Mouse (Mus musculus): ENCODE results near the gene Zc3h14. TPM values are rescaled to one million over a fixed set of nuclear protein-coding genes. Genes with fewer than 3 reads are reported as not detected.

Zc3h14 gene
- polyA plus RNA-seq, 1 experiment from 2014 or later: 109 TPM

DNA sequence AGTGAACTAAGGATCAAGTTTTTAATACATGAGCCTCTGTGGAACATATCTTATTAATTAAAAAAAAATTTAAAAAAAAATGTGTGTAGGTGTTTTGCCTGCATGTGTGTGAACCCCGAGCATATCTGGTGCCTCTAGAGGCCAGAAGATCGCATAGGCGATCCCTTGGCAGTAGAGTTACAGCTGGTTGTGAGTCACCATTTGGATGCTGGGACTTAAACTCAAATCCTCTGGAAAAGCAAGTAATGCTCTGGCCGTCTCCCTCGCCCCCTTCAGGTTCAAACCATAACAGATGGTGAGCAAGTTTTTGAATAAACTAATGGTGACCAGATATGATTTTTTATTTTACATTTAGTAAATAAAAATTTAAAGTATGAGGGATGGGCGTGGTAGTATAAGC, 10.9 kb downstream of the Zc3h14 start:
- peaks cover 18% of the 10 kb centered on the region for H3K36me3 ChIP-seq (ENCODE audit: control insufficient read depth, insufficient read depth, low read length)

DNA sequence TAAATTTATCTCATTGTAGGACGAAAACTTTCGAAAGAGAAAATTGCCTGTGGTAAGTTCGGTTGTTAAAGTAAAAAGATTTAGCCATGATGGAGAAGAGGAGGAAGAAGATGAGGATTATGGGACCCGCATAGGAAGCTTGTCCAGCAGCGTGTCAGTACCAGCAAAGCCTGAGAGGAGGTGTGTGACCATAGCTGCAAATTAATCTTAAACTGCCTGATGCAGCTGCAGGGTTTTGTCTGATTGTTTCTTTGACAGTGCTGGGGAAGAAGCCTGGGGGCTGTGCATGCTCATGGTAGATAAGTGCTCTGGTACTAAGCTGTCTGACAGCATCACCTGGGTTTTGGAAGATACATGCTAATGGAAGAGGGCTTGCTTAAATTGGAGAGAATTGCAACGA, 12.9 kb downstream of the Zc3h14 start:
- peak; percentile 53; the same call in 1 of the 2 replicates for ATAC-seq (replicated peaks; ENCODE audit: low FRiP score)
- 84% methylated on average over 6 of the region's 6 CpGs for WGBS
- Histone ChIP-seq H3K36me3 (ENCODE audit: control insufficient read depth, insufficient read depth, low read length) (peaks cover 25% of the 10 kb centered on the region), H3K27ac (ENCODE audit: low read depth, low read length) (no peak overlapping the region), H3K9me3 (ENCODE audit: control insufficient read depth, low read length) (no peaks in the 10 kb centered on the region), H3K4me2 (no peak overlapping the region), H3K4me1 (replicated peaks; ENCODE audit: control insufficient read depth, insufficient read depth, low read length) (no peaks in the 10 kb centered on the region), H3K4me3 (ENCODE audit: low read depth, low read length) (no peak overlapping the region), H3K27me3 (replicated peaks; ENCODE audit: control insufficient read depth, insufficient read depth, low read length) (no peaks in the 10 kb centered on the region), H3K9ac (ENCODE audit: low read depth, low read length) (no peak overlapping the region)
- no peak for DNase-seq (ENCODE audit: low spot score)

More for the DNA sequence above, 10.9 kb downstream of the Zc3h14 start:
- H3K27me3 ChIP-seq (replicated peaks; ENCODE audit: control insufficient read depth, insufficient read depth, low read length): no peaks in the 10 kb centered on the region
- H3K27ac ChIP-seq (ENCODE audit: low read depth, low read length): no peak overlapping the region
- no peaks in the 10 kb centered on the region for H3K9me3 ChIP-seq (ENCODE audit: control insufficient read depth, low read length)
- no peak overlapping the region for H3K9ac ChIP-seq (ENCODE audit: low read depth, low read length)
- H3K4me2 ChIP-seq: no peak overlapping the region
- no peak overlapping the region for H3K4me3 ChIP-seq (ENCODE audit: low read depth, low read length)
- DNase-seq (ENCODE audit: low spot score) (no peak), ATAC-seq (replicated peaks; ENCODE audit: low FRiP score) (no peak)
- 83% methylated on average over 6 of the region's 6 CpGs for WGBS
- no peaks in the 10 kb centered on the region for H3K4me1 ChIP-seq (replicated peaks; ENCODE audit: control insufficient read depth, insufficient read depth, low read length)

DNA sequence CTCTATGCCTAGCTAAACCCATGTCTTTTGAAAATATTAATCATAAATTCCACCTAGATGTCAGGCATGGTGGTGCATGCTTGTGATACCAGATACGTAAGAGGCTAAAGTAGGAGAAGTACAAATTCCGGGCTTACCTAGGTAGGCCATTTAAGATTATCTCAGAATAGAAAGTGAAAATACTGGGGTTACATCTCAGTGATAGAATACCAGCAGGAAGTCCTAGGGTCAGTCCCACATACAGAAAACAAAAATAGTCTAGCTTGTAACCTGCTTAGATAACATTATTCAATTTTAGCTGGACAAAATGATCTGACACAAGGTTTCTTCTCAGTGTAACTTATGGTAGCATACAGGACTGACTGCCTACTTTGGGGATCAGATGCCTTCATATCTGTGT, 19.5 kb downstream of the Zc3h14 start:
- Histone ChIP-seq H3K4me1 (replicated peaks; ENCODE audit: control insufficient read depth, insufficient read depth, low read length) (no peaks in the 10 kb centered on the region), H3K9me3 (ENCODE audit: control insufficient read depth, low read length) (no peaks in the 10 kb centered on the region), H3K27ac (ENCODE audit: low read depth, low read length) (no peak overlapping the region), H3K27me3 (replicated peaks; ENCODE audit: control insufficient read depth, insufficient read depth, low read length) (no peaks in the 10 kb centered on the region), H3K36me3 (ENCODE audit: control insufficient read depth, insufficient read depth, low read length) (peaks cover 31% of the 10 kb centered on the region), H3K4me3 (ENCODE audit: low read depth, low read length) (no peak overlapping the region), H3K4me2 (no peak overlapping the region), H3K9ac (ENCODE audit: low read depth, low read length) (no peak overlapping the region)
- 92% methylated on average over 2 of the region's 2 CpGs for WGBS
- ATAC-seq (replicated peaks; ENCODE audit: low FRiP score): no peak
- no peak for DNase-seq (ENCODE audit: low spot score)

DNA sequence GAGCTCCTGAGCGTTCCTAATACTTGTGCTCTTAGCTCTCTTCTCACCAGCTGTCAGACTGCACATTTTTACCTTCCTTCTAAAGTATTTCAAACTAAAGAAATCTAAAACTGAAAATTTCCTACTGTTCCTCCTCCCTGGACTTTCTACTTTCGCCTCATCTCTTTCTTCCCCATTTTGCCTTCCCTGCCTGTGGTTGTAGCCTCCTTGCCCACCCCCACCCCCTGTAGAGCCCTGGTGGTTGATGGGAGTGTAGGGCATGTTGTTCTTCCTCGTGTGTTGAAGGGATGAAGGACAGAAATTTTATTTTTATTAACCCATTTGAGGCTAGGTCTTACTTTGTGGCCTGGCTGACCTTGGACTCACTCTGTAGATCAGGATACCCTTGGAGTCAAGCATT, 30.7 kb downstream of the Zc3h14 start:
- H3K4me3 ChIP-seq (ENCODE audit: low read depth, low read length): no peak overlapping the region
- H3K4me1 ChIP-seq (replicated peaks; ENCODE audit: control insufficient read depth, insufficient read depth, low read length): no peaks in the 10 kb centered on the region
- DNase-seq (ENCODE audit: low spot score) (no peak), ATAC-seq (replicated peaks; ENCODE audit: low FRiP score) (no peak)
- WGBS: 71% methylated on average over 3 of the region's 3 CpGs
- no peaks in the 10 kb centered on the region for H3K27me3 ChIP-seq (replicated peaks; ENCODE audit: control insufficient read depth, insufficient read depth, low read length)
- peaks cover 36% of the 10 kb centered on the region for H3K36me3 ChIP-seq (ENCODE audit: control insufficient read depth, insufficient read depth, low read length)
- no peak overlapping the region for H3K4me2 ChIP-seq
- no peak overlapping the region for H3K27ac ChIP-seq (ENCODE audit: low read depth, low read length)
- no peaks in the 10 kb centered on the region for H3K9me3 ChIP-seq (ENCODE audit: control insufficient read depth, low read length)
- no peak overlapping the region for H3K9ac ChIP-seq (ENCODE audit: low read depth, low read length)

DNA sequence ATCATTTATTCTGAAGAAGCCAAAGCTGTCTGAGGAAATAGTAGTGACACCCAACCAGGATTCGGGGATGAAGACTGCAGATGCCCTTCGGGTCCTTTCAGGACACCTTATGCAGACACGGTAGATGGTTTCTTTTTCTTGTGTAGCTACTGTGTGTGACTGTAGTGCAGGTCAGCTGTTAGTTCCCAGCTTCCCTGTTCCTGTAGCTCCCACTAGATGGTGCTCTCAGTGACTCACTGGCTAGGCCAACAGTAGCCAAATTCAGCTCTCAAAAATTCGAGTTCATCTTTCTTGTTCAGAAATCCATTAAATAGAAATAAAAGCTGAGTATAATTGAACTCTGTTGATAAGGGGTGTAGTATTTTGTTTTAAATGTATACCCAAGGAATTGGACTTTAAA, 32.4 kb downstream of the Zc3h14 start:
- H3K36me3 ChIP-seq (ENCODE audit: control insufficient read depth, insufficient read depth, low read length): peaks cover 39% of the 10 kb centered on the region
- DNase-seq (ENCODE audit: low spot score) (no peak), ATAC-seq (replicated peaks; ENCODE audit: low FRiP score) (0 out of 2 replicates have a peak, but pooled peaks have one; percentile 62)
- no peak overlapping the region for H3K4me2 ChIP-seq
- H3K4me1 ChIP-seq (replicated peaks; ENCODE audit: control insufficient read depth, insufficient read depth, low read length): no peaks in the 10 kb centered on the region
- no peaks in the 10 kb centered on the region for H3K9me3 ChIP-seq (ENCODE audit: control insufficient read depth, low read length)
- no peak overlapping the region for H3K27ac ChIP-seq (ENCODE audit: low read depth, low read length)
- H3K4me3 ChIP-seq (ENCODE audit: low read depth, low read length): no peak overlapping the region
- H3K27me3 ChIP-seq (replicated peaks; ENCODE audit: control insufficient read depth, insufficient read depth, low read length): no peaks in the 10 kb centered on the region
- H3K9ac ChIP-seq (ENCODE audit: low read depth, low read length): no peak overlapping the region
- 85% methylated on average over 4 of the region's 4 CpGs for WGBS

DNA sequence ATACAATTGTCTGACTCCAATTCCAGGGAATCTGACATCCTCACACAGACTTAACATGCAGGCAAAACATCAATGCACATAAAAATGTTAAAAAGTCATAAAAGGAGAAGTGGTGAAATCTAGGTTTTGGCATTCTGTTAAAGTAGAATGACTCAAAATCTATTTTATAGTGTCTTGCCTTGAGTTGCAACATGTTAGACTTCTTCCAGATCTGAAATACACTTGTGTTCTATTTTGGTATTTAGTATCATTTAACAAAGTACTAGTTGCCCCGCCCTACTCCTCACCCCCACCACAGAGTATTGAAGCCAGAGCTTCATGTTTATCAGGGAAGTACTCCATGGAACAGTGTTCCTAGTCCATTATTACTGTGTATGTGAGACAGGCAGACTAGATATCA, 37.5 kb downstream of the Zc3h14 start:
- no peaks in the 10 kb centered on the region for H3K27me3 ChIP-seq (replicated peaks; ENCODE audit: control insufficient read depth, insufficient read depth, low read length)
- H3K4me1 ChIP-seq (replicated peaks; ENCODE audit: control insufficient read depth, insufficient read depth, low read length): no peaks in the 10 kb centered on the region
- no peaks in the 10 kb centered on the region for H3K9me3 ChIP-seq (ENCODE audit: control insufficient read depth, low read length)
- H3K4me3 ChIP-seq (ENCODE audit: low read depth, low read length): no peak overlapping the region
- no peak for ATAC-seq (replicated peaks; ENCODE audit: low FRiP score)
- 93% methylated on average over 1 of the region's 1 CpGs for WGBS
- H3K9ac ChIP-seq (ENCODE audit: low read depth, low read length): no peak overlapping the region
- H3K4me2 ChIP-seq: no peak overlapping the region
- peaks cover 35% of the 10 kb centered on the region for H3K36me3 ChIP-seq (ENCODE audit: control insufficient read depth, insufficient read depth, low read length)
- H3K27ac ChIP-seq (ENCODE audit: low read depth, low read length): no peak overlapping the region
- no peak for DNase-seq (ENCODE audit: low spot score)

DNA sequence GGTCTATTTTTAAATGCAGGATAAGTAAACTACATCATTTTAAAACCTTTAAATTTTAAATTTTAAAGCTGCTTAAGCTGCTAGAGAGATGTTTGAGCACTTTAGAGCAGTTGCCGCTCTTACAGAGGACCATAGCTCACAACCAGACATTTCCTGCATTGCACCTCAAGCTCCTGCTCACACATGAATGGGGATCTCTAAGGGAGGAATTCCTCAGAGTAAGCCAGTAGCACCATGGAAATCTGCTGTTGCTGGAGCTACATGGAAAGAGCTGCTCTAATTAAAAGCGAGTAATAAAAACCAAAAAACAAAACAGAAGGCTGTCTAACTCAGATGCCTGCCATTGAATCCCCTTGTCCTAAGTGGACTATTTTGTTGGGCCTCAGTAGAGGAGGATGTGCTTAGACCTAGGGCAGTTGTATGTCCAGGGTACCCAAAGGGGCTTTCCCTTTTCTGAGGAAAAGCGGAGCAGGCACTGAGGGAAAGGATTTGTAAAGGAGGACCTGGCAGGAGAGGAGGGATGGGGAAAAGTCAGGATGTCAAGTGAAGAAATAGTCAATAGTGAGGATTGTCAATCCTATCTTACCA, 49.1 kb downstream of the Zc3h14 start:
- Histone ChIP-seq H3K4me3 (ENCODE audit: low read depth, low read length) (no peak overlapping the region), H3K4me2 (no peak overlapping the region), H3K36me3 (ENCODE audit: control insufficient read depth, insufficient read depth, low read length) (peaks cover 5% of the 10 kb centered on the region; the same call in 1 of the 2 replicates), H3K27ac (ENCODE audit: low read depth, low read length) (no peak overlapping the region), H3K4me1 (replicated peaks; ENCODE audit: control insufficient read depth, insufficient read depth, low read length) (no peaks in the 10 kb centered on the region), H3K9me3 (ENCODE audit: control insufficient read depth, low read length) (no peaks in the 10 kb centered on the region), H3K9ac (ENCODE audit: low read depth, low read length) (no peak overlapping the region), H3K27me3 (replicated peaks; ENCODE audit: control insufficient read depth, insufficient read depth, low read length) (no peaks in the 10 kb centered on the region)
- ATAC-seq (replicated peaks; ENCODE audit: low FRiP score) (no peak), DNase-seq (ENCODE audit: low spot score) (no peak)
- 95% methylated on average over 3 of the region's 3 CpGs for WGBS

DNA sequence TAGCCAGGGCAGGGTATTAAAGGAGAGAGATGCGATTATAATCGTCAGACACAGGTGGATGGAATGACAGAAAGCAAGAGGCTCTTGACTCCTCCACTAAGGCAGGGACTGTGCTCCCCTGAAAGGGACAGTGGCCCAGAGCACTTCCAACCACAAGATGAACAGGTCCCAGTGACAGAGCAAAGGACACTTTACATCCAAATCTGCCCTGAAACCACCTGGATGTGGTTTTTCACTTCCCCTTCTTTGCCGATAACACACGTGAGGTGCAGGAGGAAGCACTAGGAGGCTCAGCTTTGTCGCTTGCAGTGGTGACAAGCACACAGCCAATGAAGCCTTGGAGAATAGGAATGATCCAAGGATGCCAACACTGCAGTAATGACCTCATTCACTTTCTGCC, 53.6 kb downstream of the Zc3h14 start:
- Histone ChIP-seq H3K27me3 (replicated peaks; ENCODE audit: control insufficient read depth, insufficient read depth, low read length) (no peaks in the 10 kb centered on the region), H3K9ac (ENCODE audit: low read depth, low read length) (no peak overlapping the region), H3K4me3 (ENCODE audit: low read depth, low read length) (no peak overlapping the region), H3K27ac (ENCODE audit: low read depth, low read length) (no peak overlapping the region), H3K36me3 (ENCODE audit: control insufficient read depth, insufficient read depth, low read length) (peaks cover 3% of the 10 kb centered on the region; the same call in 1 of the 2 replicates), H3K4me1 (replicated peaks; ENCODE audit: control insufficient read depth, insufficient read depth, low read length) (no peaks in the 10 kb centered on the region), H3K4me2 (no peak overlapping the region), H3K9me3 (ENCODE audit: control insufficient read depth, low read length) (no peaks in the 10 kb centered on the region)
- DNase-seq (ENCODE audit: low spot score) (no peak), ATAC-seq (replicated peaks; ENCODE audit: low FRiP score) (no peak)
- WGBS: 64% methylated on average over 5 of the region's 5 CpGs

DNA sequence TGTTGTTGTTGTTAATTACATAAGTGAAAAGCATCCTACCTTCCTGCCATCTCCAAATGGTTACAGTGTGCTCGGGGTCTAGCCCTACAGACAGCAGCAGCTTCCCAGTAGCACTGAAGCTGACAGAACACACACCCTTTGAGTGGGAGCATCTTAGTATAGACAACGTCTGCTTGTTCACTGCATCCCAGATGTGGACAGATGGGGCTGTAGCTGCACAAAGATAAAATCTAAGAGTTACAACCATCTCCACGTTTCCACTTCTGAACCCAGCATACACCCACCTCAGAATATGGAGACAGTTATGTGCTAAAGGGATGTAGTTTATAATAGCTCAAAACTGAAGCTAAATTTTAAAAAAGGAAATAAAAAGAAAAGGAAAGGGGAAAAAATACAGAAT, 55.5 kb downstream of the Zc3h14 start:
- no peak overlapping the region for H3K4me2 ChIP-seq
- no peaks in the 10 kb centered on the region for H3K4me1 ChIP-seq (replicated peaks; ENCODE audit: control insufficient read depth, insufficient read depth, low read length)
- H3K36me3 ChIP-seq (ENCODE audit: control insufficient read depth, insufficient read depth, low read length): peaks cover 3% of the 10 kb centered on the region; the same call in 1 of the 2 replicates
- no peak for DNase-seq (ENCODE audit: low spot score)
- no peak for ATAC-seq (replicated peaks; ENCODE audit: low FRiP score)
- no peaks in the 10 kb centered on the region for H3K27me3 ChIP-seq (replicated peaks; ENCODE audit: control insufficient read depth, insufficient read depth, low read length)
- WGBS: 68% methylated on average over 3 of the region's 3 CpGs
- H3K4me3 ChIP-seq (ENCODE audit: low read depth, low read length): no peak overlapping the region
- H3K9me3 ChIP-seq (ENCODE audit: control insufficient read depth, low read length): no peaks in the 10 kb centered on the region
- no peak overlapping the region for H3K27ac ChIP-seq (ENCODE audit: low read depth, low read length)
- H3K9ac ChIP-seq (ENCODE audit: low read depth, low read length): no peak overlapping the region
